Mouse (Mus musculus): ENCODE data around the gene Gm20388. TPM values are rescaled to one million over a fixed set of nuclear protein-coding genes. Genes with fewer than 3 reads are reported as not detected.

Gene Gm20388
- total and polyA plus RNA-seq, 2 experiments from 2014 or later: 17.3 TPM; not detected in 1

- Histone ChIP-seq H3K9me3 (replicated peaks; ENCODE audit: control insufficient read depth, low read length) (no peaks in the 10 kb centered on the region), H3K27ac (ENCODE audit: low read depth) (peak overlapping the region; percentile 52), H3K4me1 (ENCODE audit: control insufficient read depth, insufficient read depth) (peaks cover 45% of the 10 kb centered on the region), H3K4me3 (ENCODE audit: low read depth, low read length) (peak overlapping the region; percentile 61), H3K4me2 (ENCODE audit: low read depth, low read length) (peak overlapping the region; percentile 97), H3K36me3 (replicated peaks; ENCODE audit: control insufficient read depth, insufficient read depth, low read length) (no peaks in the 10 kb centered on the region), H3K27me3 (ENCODE audit: control insufficient read depth, insufficient read depth, low read length) (peaks cover 7% of the 10 kb centered on the region; the same call in 1 of the 2 replicates), H3K9ac (replicated peaks; ENCODE audit: low read depth, low read length) (peak overlapping the region; percentile 62)
- WGBS: under 1% methylated on average over 90 of the region's 125 CpGs
- peak; percentile 16; the same call in 1 of the 2 replicates for ATAC-seq (ENCODE audit: insufficient read depth, low read depth)
- no peak for DNase-seq (ENCODE audit: low spot score)
- TF ChIP-seq CTCF (IDR thresholded peaks at IDR 0.05; ENCODE audit: low read depth): no peak
- TF ChIP-seq EP300 (IDR thresholded peaks at IDR 0.05; ENCODE audit: low read depth): no peak
These were observed 318.3 kb downstream of the Gm20388 start for GRCm38 (mm10) chr8:120228781-120229573.

GRCm38 (mm10) chr8:120229574-120229916 lies 318.9 kb downstream of the Gm20388 start:
- Histone ChIP-seq H3K27ac (ENCODE audit: low read depth) (no peak overlapping the region), H3K4me3 (ENCODE audit: low read depth, low read length) (peak overlapping the region; percentile 61), H3K4me2 (ENCODE audit: low read depth, low read length) (peak overlapping the region; percentile 97), H3K27me3 (ENCODE audit: control insufficient read depth, insufficient read depth, low read length) (peaks cover 7% of the 10 kb centered on the region; the same call in 1 of the 2 replicates), H3K9ac (replicated peaks; ENCODE audit: low read depth, low read length) (peak overlapping the region; percentile 62; the same call in 1 of the 2 replicates), H3K36me3 (replicated peaks; ENCODE audit: control insufficient read depth, insufficient read depth, low read length) (no peaks in the 10 kb centered on the region), H3K9me3 (replicated peaks; ENCODE audit: control insufficient read depth, low read length) (no peaks in the 10 kb centered on the region), H3K4me1 (ENCODE audit: control insufficient read depth, insufficient read depth) (peaks cover 49% of the 10 kb centered on the region)
- no peak for ATAC-seq (ENCODE audit: insufficient read depth, low read depth)
- WGBS: 4% methylated on average over 19 of the region's 22 CpGs
- TF ChIP-seq CTCF (IDR thresholded peaks at IDR 0.05; ENCODE audit: low read depth) (no peak), EP300 (IDR thresholded peaks at IDR 0.05; ENCODE audit: low read depth) (no peak)
- no peak for DNase-seq (ENCODE audit: low spot score)

- no peak for TF ChIP-seq EP300 (IDR thresholded peaks at IDR 0.05; ENCODE audit: low read depth)
- Histone ChIP-seq H3K27ac (ENCODE audit: low read depth) (no peak overlapping the region), H3K27me3 (ENCODE audit: control insufficient read depth, insufficient read depth, low read length) (peaks cover 7% of the 10 kb centered on the region; the same call in 1 of the 2 replicates), H3K4me3 (ENCODE audit: low read depth, low read length) (peak overlapping the region; percentile 61), H3K4me1 (ENCODE audit: control insufficient read depth, insufficient read depth) (peaks cover 53% of the 10 kb centered on the region), H3K9ac (replicated peaks; ENCODE audit: low read depth, low read length) (no peak overlapping the region), H3K4me2 (ENCODE audit: low read depth, low read length) (peak overlapping the region; percentile 97), H3K9me3 (replicated peaks; ENCODE audit: control insufficient read depth, low read length) (no peaks in the 10 kb centered on the region), H3K36me3 (replicated peaks; ENCODE audit: control insufficient read depth, insufficient read depth, low read length) (no peaks in the 10 kb centered on the region)
- DNase-seq (ENCODE audit: low spot score) (no peak), ATAC-seq (ENCODE audit: insufficient read depth, low read depth) (no peak)
- WGBS: 51% methylated on average over 22 of the region's 22 CpGs
These were observed 319.4 kb downstream of the Gm20388 start for GRCm38 (mm10) chr8:120230081-120230480.

- Histone ChIP-seq H3K9me3 (replicated peaks; ENCODE audit: control insufficient read depth, low read length) (no peaks in the 10 kb centered on the region), H3K4me1 (ENCODE audit: control insufficient read depth, insufficient read depth) (peaks cover 53% of the 10 kb centered on the region), H3K4me2 (ENCODE audit: low read depth, low read length) (peak overlapping the region; percentile 97), H3K27me3 (ENCODE audit: control insufficient read depth, insufficient read depth, low read length) (peaks cover 7% of the 10 kb centered on the region; the same call in 1 of the 2 replicates), H3K4me3 (ENCODE audit: low read depth, low read length) (peak overlapping the region; percentile 61), H3K36me3 (replicated peaks; ENCODE audit: control insufficient read depth, insufficient read depth, low read length) (no peaks in the 10 kb centered on the region), H3K9ac (replicated peaks; ENCODE audit: low read depth, low read length) (no peak overlapping the region), H3K27ac (ENCODE audit: low read depth) (0 out of 2 replicates have a peak overlapping the region, but pooled peaks have one; percentile 9)
- no peak for ATAC-seq (ENCODE audit: insufficient read depth, low read depth)
- 65% methylated on average over 18 of the region's 18 CpGs for WGBS
- TF ChIP-seq EP300 (IDR thresholded peaks at IDR 0.05; ENCODE audit: low read depth): peak; percentile 41; the same call in 1 of the 2 replicates
- TF ChIP-seq CTCF (IDR thresholded peaks at IDR 0.05; ENCODE audit: low read depth): no peak
- DNase-seq (ENCODE audit: low spot score): no peak
These were observed 320.3 kb downstream of the Gm20388 start for GRCm38 (mm10) chr8:120230715-120231614.

- Histone ChIP-seq H3K4me1 (ENCODE audit: control insufficient read depth, insufficient read depth) (peaks cover 53% of the 10 kb centered on the region), H3K9ac (replicated peaks; ENCODE audit: low read depth, low read length) (no peak overlapping the region), H3K27ac (ENCODE audit: low read depth) (peak overlapping the region; percentile 9; the same call in 1 of the 2 replicates), H3K4me2 (ENCODE audit: low read depth, low read length) (peak overlapping the region; percentile 97), H3K9me3 (replicated peaks; ENCODE audit: control insufficient read depth, low read length) (no peaks in the 10 kb centered on the region), H3K27me3 (ENCODE audit: control insufficient read depth, insufficient read depth, low read length) (peaks cover 7% of the 10 kb centered on the region; the same call in 1 of the 2 replicates), H3K36me3 (replicated peaks; ENCODE audit: control insufficient read depth, insufficient read depth, low read length) (no peaks in the 10 kb centered on the region), H3K4me3 (ENCODE audit: low read depth, low read length) (0 out of 2 replicates have a peak overlapping the region, but pooled peaks have one; percentile 10)
- peak; percentile 67 for DNase-seq (ENCODE audit: low spot score)
- 34% methylated on average over 3 of the region's 3 CpGs for WGBS
- 0 out of 2 replicates have a peak, but pooled peaks have one; percentile 31 for TF ChIP-seq EP300 (IDR thresholded peaks at IDR 0.05; ENCODE audit: low read depth)
- no peak for TF ChIP-seq CTCF (IDR thresholded peaks at IDR 0.05; ENCODE audit: low read depth)
- no peak for ATAC-seq (ENCODE audit: insufficient read depth, low read depth)
These were observed 321.2 kb downstream of the Gm20388 start for GRCm38 (mm10) chr8:120231870-120232269.
